Comparison of ENCODE assay signal across 12 mouse cellular contexts in the genomic region with DNA sequence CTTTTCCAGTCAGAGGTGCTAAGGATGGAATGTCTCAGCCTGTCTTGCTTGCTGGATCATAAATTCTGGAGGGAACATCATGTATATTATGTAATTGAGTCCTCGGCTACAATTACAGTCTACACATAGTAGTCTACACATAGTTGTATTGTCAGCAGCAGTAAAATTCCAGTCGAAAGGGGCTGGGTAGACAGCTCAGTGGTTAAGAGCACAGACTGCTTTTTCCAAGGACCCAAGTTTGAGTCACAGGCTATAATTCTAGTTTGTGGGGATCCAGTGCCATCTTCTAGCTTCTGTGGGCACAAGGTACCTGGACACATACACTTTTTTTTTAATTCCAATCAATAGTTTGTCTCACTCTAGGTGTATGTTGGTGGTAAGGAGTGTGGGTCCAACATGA.
"Had no signal": no experiment of that assay in that cellular context is flagged by ENCODE, and none has a peak within 500 bp of the region (broad histone marks: within the 10 kb centered on the region; RNA-seq: fewer than 3 reads in every experiment).

No protein-coding gene starts in this region.

- DNase-seq: retina, postnatal 1 day; right cerebral cortex, adult 18-20 months; right cerebral cortex, postnatal 14 days; right cerebral cortex, postnatal 25 days; right cerebral cortex, postnatal 4 days; spleen, adult 18-20 months; thymus, adult 18-20 months; thymus, adult 2 months; thymus, postnatal 14 days; thymus, postnatal 25 days; thymus, postnatal 36 days; thymus, postnatal 4 days had no signal
